Mouse (Mus musculus) kidney, embryonic 14.5 days (tissue): ENCODE results near the gene Cd180. TPM values are rescaled to one million over a fixed set of nuclear protein-coding genes. Genes with fewer than 3 reads are reported as not detected.
A peak's percentile ranks its signal among the peaks of the same experiment; 100 is the strongest.

Experiments used
- ATAC-seq: fragments of 200-750 bp; cut with Nextera tagmentation; 2 replicates; pipeline ENCODE4 v1.8.0; 2017; ENCODE audit warnings: moderate number of reproducible peaks, mild to moderate bottlenecking, moderate TSS enrichment, moderate library complexity; ENCODE audit not compliant: low FRiP score, low TSS enrichment
- H3K27ac ChIP-seq: fragments of 300-500 bp; sonication (generic); 2 replicates; pipeline ENCODE4 v1.5.1; 2014; ENCODE audit warnings: low read depth, mild to moderate bottlenecking, low read length, moderate library complexity, mixed read lengths
- H3K27me3 ChIP-seq: fragments of 300-500 bp; sonication (generic); 2 replicates; pipeline ENCODE4 v1.6.1; 2014; ENCODE audit warnings: mild to moderate bottlenecking, low read length; ENCODE audit not compliant: control insufficient read depth, insufficient read depth
- H3K36me3 ChIP-seq: fragments of 300-500 bp; sonication (generic); 2 replicates; pipeline ENCODE4 v1.6.1; 2014; ENCODE audit warnings: low read length, mixed read lengths; ENCODE audit not compliant: control insufficient read depth, insufficient read depth
- H3K4me1 ChIP-seq: fragments of 300-500 bp; sonication (generic); 2 replicates; pipeline ENCODE4 v1.6.1; 2014; ENCODE audit warnings: low read length, mixed read lengths; ENCODE audit not compliant: control insufficient read depth, insufficient read depth
- H3K4me2 ChIP-seq: fragments of 300-500 bp; sonication (generic); replicated peaks from 2 replicates; pipeline ENCODE4 v1.6.1; 2014; ENCODE audit warnings: low read depth, mild to moderate bottlenecking, low read length
- H3K4me3 ChIP-seq: fragments of 300-500 bp; sonication (generic); 2 replicates; pipeline ENCODE4 v1.5.1; 2014; ENCODE audit warnings: mild to moderate bottlenecking, low read length
- H3K9ac ChIP-seq: fragments of 300-500 bp; sonication (generic); 2 replicates; pipeline ENCODE4 v1.6.1; 2014; ENCODE audit warnings: low read depth, mild to moderate bottlenecking, low read length, moderate library complexity
- H3K9me3 ChIP-seq: fragments of 300-500 bp; sonication (generic); 2 replicates; pipeline ENCODE4 v1.6.1; 2016; ENCODE audit warnings: low read length; ENCODE audit not compliant: control insufficient read depth
- WGBS: fragments of 180-500 bp; shearing (Covaris S2); extraction: QIAGEN DNeasy Blood & Tissue Kit; methylation state at CpG from one replicate; pipeline ENCODE4 v1.1.7; 2014; 5-methylcytosine and 5-hydroxymethylcytosine counted together
- polyA plus RNA-seq: library from polyadenylated mRNA; unstranded; fragments of >200 nt; fragmentation: Nextera tagmentation; extraction: Ambion mirVana; gene quantifications from 2 replicates; pipeline ENCODE4 v1.2.1, GENCODE M21; 2014

The Cd180 gene
- polyA plus RNA-seq, 1 experiment from 2014 or later: 0.60 TPM

DNA sequence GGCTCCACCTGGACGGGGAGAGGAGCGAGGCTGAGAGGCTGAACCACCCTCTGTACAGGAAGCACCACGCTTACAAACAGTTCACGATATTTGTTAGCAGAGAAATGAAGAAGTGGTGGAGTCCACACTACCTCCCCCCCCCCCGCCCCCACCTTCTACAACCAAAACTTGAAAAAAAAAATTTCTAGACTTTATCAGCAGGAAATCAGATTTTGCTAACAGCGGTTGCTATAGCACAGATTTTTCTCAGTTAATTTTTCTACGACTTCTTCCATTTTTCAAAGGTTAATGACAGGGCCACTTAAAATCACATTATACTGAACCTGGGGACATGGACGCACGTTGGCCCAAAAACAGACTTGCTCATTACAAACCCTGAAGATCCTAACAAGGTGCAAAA is 68.1 kb downstream of the Cd180 start:
- Histone ChIP-seq H3K4me2 (no peak overlapping the region), H3K27me3 (no peaks in the 10 kb centered on the region), H3K9me3 (no peaks in the 10 kb centered on the region), H3K9ac (no peak overlapping the region), H3K4me3 (no peak overlapping the region), H3K36me3 (peaks cover 24% of the 10 kb centered on the region), H3K27ac (no peak overlapping the region), H3K4me1 (no peaks in the 10 kb centered on the region)
- 63% methylated on average over 9 of the region's 9 CpGs for WGBS
- no peak for ATAC-seq

DNA sequence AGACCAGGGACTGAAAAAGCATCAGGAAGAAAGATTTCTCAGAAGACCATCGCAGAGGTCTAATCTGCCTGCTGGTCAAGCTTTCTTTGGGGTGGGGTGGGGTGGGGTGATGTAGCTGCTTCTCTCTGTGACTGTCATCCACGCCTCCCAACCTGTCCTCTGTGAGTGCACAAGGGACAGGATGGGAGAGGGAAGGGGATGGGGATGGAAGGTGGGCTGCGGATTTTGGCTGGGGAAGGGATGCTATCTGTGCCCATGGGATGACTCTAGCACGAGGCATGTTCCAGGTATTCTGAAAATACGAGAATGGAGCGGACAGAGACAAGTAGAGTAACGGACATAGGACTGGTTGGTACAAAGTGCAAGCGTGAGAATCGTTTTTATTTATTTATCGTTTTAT is 68.8 kb downstream of the Cd180 start:
- WGBS: 91% methylated on average over 10 of the region's 10 CpGs
- Histone ChIP-seq H3K36me3 (peaks cover 24% of the 10 kb centered on the region), H3K27ac (no peak overlapping the region), H3K9ac (no peak overlapping the region), H3K4me2 (no peak overlapping the region), H3K9me3 (no peaks in the 10 kb centered on the region), H3K27me3 (no peaks in the 10 kb centered on the region), H3K4me1 (no peaks in the 10 kb centered on the region), H3K4me3 (no peak overlapping the region)
- no peak for ATAC-seq

DNA sequence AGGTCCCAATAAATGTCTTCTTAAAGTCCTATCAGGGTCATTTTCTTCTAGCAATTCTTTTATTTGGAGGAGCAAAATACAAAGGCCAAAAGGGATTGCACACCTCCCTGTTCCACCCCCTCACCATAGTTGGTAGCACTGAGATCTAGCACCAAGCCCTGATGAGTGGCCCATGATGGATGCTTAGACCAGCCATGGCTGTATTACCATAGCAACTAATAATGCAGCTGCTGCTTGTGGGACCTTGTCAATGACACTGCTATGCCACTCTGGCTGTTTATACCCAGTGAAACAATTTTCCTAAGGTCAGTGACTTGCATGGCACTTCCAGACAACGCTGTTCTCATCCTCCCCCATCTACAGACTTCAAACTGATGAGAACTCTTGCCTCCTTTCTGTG is 70.9 kb downstream of the Cd180 start:
- Histone ChIP-seq H3K9ac (no peak overlapping the region), H3K36me3 (peaks cover 15% of the 10 kb centered on the region; the same call in 1 of the 2 replicates), H3K4me2 (no peak overlapping the region), H3K4me1 (no peaks in the 10 kb centered on the region), H3K4me3 (no peak overlapping the region), H3K27ac (no peak overlapping the region), H3K9me3 (no peaks in the 10 kb centered on the region), H3K27me3 (no peaks in the 10 kb centered on the region)
- no peak for ATAC-seq
- WGBS: 90% methylated on average over 1 of the region's 1 CpGs

DNA sequence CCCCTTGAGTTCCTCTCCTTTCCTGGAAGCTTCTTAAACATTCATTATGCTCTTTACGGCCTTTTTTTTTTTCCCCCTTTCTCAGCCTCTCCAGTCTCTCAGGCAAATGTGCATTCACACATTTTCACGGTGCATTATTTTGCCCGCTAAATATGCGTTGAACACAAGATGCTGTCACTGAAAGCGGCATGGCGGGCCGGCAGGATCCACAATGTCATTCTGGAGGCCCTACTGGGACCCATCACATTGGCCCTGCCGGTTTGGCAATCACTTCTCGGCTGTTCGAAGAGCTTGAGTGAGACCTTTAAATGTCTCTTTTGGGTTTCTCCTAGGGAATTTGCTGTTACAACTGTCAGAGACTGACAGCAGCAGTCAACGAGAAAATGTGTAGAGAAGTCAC is 71.9 kb downstream of the Cd180 start:
- H3K4me1 ChIP-seq: no peaks in the 10 kb centered on the region
- H3K27ac ChIP-seq: no peak overlapping the region
- H3K9ac ChIP-seq: no peak overlapping the region
- peaks cover 14% of the 10 kb centered on the region; the same call in 1 of the 2 replicates for H3K36me3 ChIP-seq
- ATAC-seq: no peak
- H3K4me2 ChIP-seq: no peak overlapping the region
- WGBS: 91% methylated on average over 11 of the region's 11 CpGs
- H3K9me3 ChIP-seq: no peaks in the 10 kb centered on the region
- no peak overlapping the region for H3K4me3 ChIP-seq
- H3K27me3 ChIP-seq: no peaks in the 10 kb centered on the region

DNA sequence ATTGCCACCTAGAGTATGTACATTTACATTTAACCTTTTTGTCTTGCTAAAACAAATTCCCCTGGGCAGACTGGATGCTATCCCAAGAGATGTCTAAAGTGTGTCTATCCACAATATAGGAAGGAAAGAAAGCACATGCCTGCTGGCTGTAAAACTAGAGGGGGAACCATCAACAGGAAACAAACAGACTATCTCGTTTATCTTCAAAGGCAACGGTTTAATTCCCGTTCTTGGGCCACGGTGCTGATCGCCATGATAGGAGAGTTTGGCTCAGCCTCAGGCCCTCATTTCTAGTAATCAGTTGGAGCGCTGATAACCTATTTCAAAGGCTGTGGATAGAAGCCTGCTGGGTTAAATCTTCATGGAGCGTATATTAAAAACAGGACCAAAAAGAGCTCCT is 73.8 kb downstream of the Cd180 start:
- H3K4me2 ChIP-seq: no peak overlapping the region
- 71% methylated on average over 7 of the region's 7 CpGs for WGBS
- no peaks in the 10 kb centered on the region for H3K9me3 ChIP-seq
- no peak overlapping the region for H3K27ac ChIP-seq
- H3K36me3 ChIP-seq: peaks cover 6% of the 10 kb centered on the region; the same call in 1 of the 2 replicates
- H3K9ac ChIP-seq: no peak overlapping the region
- no peaks in the 10 kb centered on the region for H3K4me1 ChIP-seq
- no peak for ATAC-seq
- no peak overlapping the region for H3K4me3 ChIP-seq
- H3K27me3 ChIP-seq: no peaks in the 10 kb centered on the region

DNA sequence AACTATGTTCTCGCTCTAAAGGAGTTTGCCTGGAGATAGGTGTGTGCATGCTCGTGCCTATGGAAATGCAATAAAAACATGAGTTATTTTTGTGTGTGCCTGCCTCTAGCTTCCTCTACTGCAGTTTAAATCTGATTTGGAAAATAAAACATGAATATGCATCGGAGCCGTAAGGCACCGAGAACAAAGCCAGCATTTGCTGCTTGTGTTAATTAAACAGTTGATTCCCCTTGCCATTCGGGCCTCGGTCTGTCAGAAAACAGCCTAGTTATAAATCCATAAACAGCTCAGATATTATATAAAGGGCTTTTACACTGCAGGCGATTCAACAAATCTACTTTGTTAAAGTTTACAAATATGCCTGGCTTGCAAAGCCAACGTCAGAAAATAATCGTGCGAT is 75.2 kb downstream of the Cd180 start:
- 87% methylated on average over 11 of the region's 11 CpGs for WGBS

DNA sequence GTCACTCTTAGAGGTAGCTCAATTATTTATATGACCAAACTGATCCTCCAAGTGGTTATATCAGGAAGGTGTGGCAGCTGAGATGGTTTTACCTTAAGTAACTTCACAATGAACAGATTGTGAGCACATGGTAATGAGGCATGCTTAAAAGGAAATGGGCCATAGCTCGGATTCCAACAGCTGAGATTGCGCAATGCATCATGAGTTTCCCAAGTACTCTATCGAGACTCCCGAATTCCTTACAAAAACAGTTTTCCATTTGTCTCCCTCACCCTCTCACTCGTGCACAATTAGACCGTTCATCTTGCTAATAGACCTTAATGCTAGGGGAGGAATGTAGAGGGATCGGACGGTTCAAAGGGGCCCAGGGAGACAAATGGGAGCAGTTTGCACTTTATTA is 76.8 kb downstream of the Cd180 start:
- H3K4me2 ChIP-seq: no peak overlapping the region
- no peak for ATAC-seq
- peaks cover 14% of the 10 kb centered on the region; the same call in 1 of the 2 replicates for H3K36me3 ChIP-seq
- no peaks in the 10 kb centered on the region for H3K4me1 ChIP-seq
- no peak overlapping the region for H3K27ac ChIP-seq
- WGBS: 31% methylated on average over 8 of the region's 8 CpGs
- no peaks in the 10 kb centered on the region for H3K27me3 ChIP-seq
- no peak overlapping the region for H3K4me3 ChIP-seq
- no peak overlapping the region for H3K9ac ChIP-seq
- no peaks in the 10 kb centered on the region for H3K9me3 ChIP-seq

More for the DNA sequence above, 75.2 kb downstream of the Cd180 start:
- peaks cover 11% of the 10 kb centered on the region; the same call in 1 of the 2 replicates for H3K36me3 ChIP-seq
- no peaks in the 10 kb centered on the region for H3K9me3 ChIP-seq
- no peak overlapping the region for H3K4me3 ChIP-seq
- H3K4me2 ChIP-seq: no peak overlapping the region
- no peak overlapping the region for H3K9ac ChIP-seq
- no peak overlapping the region for H3K27ac ChIP-seq
- H3K27me3 ChIP-seq: no peaks in the 10 kb centered on the region
- no peaks in the 10 kb centered on the region for H3K4me1 ChIP-seq
- no peak for ATAC-seq

DNA sequence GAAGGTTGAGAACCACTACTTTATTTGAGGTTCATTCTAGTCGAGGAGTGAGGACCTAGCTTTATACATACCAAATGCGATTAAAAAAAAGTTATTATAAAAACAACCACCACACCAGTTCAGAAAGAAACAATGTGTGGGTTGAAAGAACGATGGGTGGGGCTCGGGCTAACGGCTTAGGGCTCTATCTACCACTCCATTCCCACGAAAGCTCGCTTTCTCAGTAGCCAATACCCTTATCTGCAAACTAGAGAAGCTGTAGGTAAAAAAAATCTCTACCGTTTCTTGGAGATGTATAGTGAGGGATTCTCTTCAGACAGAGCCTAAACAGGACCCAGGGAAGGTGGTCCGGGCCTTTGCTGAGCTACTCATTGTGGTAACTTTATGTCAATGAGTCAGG is 79.8 kb downstream of the Cd180 start:
- WGBS: 90% methylated on average over 9 of the region's 9 CpGs

DNA sequence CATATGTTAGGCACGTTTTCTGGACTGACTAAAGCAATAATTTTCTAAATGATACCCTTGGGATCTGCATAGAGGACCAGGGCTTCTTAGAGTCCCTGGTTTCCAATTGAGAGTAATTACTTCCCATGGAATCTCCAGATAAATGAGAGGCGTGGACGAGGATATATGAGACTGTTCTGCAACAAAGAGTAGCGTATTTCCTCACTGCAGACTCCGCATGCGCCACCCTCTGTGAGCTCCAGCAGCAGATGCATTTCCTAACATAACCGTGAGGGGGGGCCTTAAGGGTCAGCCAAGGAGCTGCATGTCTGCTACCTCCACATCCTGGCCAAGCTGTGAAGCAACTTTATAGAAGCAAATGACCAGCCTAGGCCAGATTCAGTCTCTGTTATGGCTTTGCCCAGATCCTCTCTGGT is 81.4 kb downstream of the Cd180 start:
- no peak overlapping the region for H3K4me2 ChIP-seq
- 46% methylated on average over 7 of the region's 7 CpGs for WGBS
- H3K4me1 ChIP-seq: no peaks in the 10 kb centered on the region
- H3K27ac ChIP-seq: 0 out of 2 replicates have a peak overlapping the region, but pooled peaks have one; percentile 24
- H3K9me3 ChIP-seq: no peaks in the 10 kb centered on the region
- no peak overlapping the region for H3K4me3 ChIP-seq
- ATAC-seq: peak; percentile 60; the same call in 1 of the 2 replicates
- H3K9ac ChIP-seq: no peak overlapping the region
- H3K36me3 ChIP-seq: peaks cover 10% of the 10 kb centered on the region
- H3K27me3 ChIP-seq: no peaks in the 10 kb centered on the region

More for the DNA sequence above, 79.8 kb downstream of the Cd180 start:
- Histone ChIP-seq H3K27ac (no peak overlapping the region), H3K36me3 (peaks cover 12% of the 10 kb centered on the region), H3K9me3 (no peaks in the 10 kb centered on the region), H3K27me3 (no peaks in the 10 kb centered on the region), H3K9ac (no peak overlapping the region), H3K4me2 (no peak overlapping the region), H3K4me3 (no peak overlapping the region), H3K4me1 (no peaks in the 10 kb centered on the region)
- no peak for ATAC-seq
